Mouse (Mus musculus): Measurements from ENCODE around the gene Iqch. TPM values are rescaled to one million over a fixed set of nuclear protein-coding genes. Genes with fewer than 3 reads are reported as not detected.
A peak's percentile ranks its signal among the peaks of the same experiment; 100 is the strongest.

Iqch gene
- under 1 TPM in 1 of 4 experiments, not detected in 3; 0.18 TPM for total RNA-seq (2022)

- peak; percentile 92 to 95 for DNase-seq (ENCODE audit: low spot score in 2 of 2)
Measured at GRCm38 (mm10) chr9:63602043-63602939, at the start of gene Iqch, which contains the start of gene Aagab. TSS of gene Iqch (minus strand) at chr9:63602493. TSS of gene Aagab (plus strand) at chr9:63602660.

GRCm38 (mm10) chr9:63651594-63651993, 49.3 kb upstream of the Iqch start:
- DNase-seq (ENCODE audit: low spot score in 2 of 2), result no peak

- DNase-seq (ENCODE audit: low spot score in 2 of 2), result peak in 1 of 2 experiments; percentile 44
Measured at GRCm38 (mm10) chr9:63650905-63651304, 48.6 kb upstream of the Iqch start.

- no peak for DNase-seq (ENCODE audit: low spot score in 2 of 2)
Measured at GRCm38 (mm10) chr9:63649841-63650545, 47.7 kb upstream of the Iqch start.

- DNase-seq (ENCODE audit: low spot score in 2 of 2), result no peak
Measured at GRCm38 (mm10) chr9:63648520-63648918, 46.2 kb upstream of the Iqch start.

GRCm38 (mm10) chr9:63647581-63648519, 45.6 kb upstream of the Iqch start:
- DNase-seq (ENCODE audit: low spot score in 2 of 2), result peak in 1 of 2 experiments; percentile 19

GRCm38 (mm10) chr9:63645084-63645483, 42.8 kb upstream of the Iqch start:
- DNase-seq (ENCODE audit: low spot score in 2 of 2), result no peak

GRCm38 (mm10) chr9:63644011-63644410, 41.7 kb upstream of the Iqch start:
- DNase-seq (ENCODE audit: low spot score in 2 of 2), result no peak

- no peak for DNase-seq (ENCODE audit: low spot score in 2 of 2)
Measured at GRCm38 (mm10) chr9:63641983-63642646, 39.8 kb upstream of the Iqch start.

- no peak for DNase-seq (ENCODE audit: low spot score in 2 of 2)
Measured at GRCm38 (mm10) chr9:63636113-63636512, 33.8 kb upstream of the Iqch start.

GRCm38 (mm10) chr9:63633334-63633733, 31.0 kb upstream of the Iqch start:
- DNase-seq (ENCODE audit: low spot score in 2 of 2), result no peak

GRCm38 (mm10) chr9:63632924-63633323, 30.6 kb upstream of the Iqch start:
- DNase-seq (ENCODE audit: low spot score in 2 of 2), result peak; percentile 70 to 74

GRCm38 (mm10) chr9:63632045-63632444, 29.8 kb upstream of the Iqch start:
- no peak for DNase-seq (ENCODE audit: low spot score in 2 of 2)

- DNase-seq (ENCODE audit: low spot score in 2 of 2), result peak in 1 of 2 experiments; percentile 48
Measured at GRCm38 (mm10) chr9:63625090-63625756, 22.9 kb upstream of the Iqch start.

- DNase-seq (ENCODE audit: low spot score in 2 of 2), result no peak
Measured at GRCm38 (mm10) chr9:63623895-63624569, 21.7 kb upstream of the Iqch start.

GRCm38 (mm10) chr9:63617967-63618366, 15.7 kb upstream of the Iqch start:
- no peak for DNase-seq (ENCODE audit: low spot score in 2 of 2)

GRCm38 (mm10) chr9:63614018-63614985, 12.0 kb upstream of the Iqch start:
- DNase-seq (ENCODE audit: low spot score in 2 of 2), result no peak

GRCm38 (mm10) chr9:63613569-63613968, 11.3 kb upstream of the Iqch start:
- DNase-seq (ENCODE audit: low spot score in 2 of 2), result no peak

Measured in layer of hippocampus, adult 8-10 months (tissue).